Mouse (Mus musculus) thymus, postnatal 4 days (tissue): ENCODE data around the gene Grin2b.
A peak's percentile ranks its signal among the peaks of the same experiment; 100 is the strongest.

Source experiments
- DNase-seq: peaks from one replicate; pipeline ENCODE4 v3.0.0; 2021

Gene Grin2b

DNA sequence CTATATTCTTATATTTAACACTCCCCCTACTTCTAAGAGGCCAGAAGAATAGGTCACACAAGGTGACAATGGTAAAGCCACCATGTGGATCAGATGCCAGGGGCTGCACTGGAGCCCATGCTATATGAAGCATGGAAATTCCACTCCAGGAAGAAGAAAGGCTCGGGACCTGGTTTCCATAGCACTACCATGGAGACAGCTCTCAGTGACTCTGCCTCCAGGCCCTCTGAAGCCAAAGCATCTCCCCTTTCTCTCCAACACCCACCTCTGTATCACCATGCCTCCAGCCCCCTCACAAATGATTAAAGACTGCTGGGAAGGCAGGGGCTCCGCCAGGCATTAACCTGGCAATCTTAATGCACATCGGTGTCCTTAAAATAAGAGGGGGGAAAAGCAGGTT is 179.4 kb downstream of the Grin2b start:
- no peak for DNase-seq

DNA sequence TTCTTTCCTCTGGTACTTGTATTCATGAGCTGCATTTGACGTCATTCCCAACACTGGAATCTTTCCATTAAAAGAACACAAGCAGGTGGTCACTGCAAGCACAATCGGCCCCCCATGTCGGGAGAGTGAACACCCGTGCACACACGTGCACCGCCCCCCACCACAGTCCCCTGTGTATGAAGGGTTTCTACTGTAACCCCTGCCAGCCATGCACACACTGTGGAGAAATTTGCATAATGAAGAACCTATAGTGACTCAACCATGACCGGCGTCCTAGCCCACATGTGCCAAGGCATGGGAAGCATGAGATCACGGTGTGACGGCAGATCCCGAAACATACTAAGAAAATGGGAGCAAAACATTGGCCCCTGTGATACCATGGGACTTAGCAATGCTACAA is 179.9 kb downstream of the Grin2b start:
- DNase-seq: no peak

DNA sequence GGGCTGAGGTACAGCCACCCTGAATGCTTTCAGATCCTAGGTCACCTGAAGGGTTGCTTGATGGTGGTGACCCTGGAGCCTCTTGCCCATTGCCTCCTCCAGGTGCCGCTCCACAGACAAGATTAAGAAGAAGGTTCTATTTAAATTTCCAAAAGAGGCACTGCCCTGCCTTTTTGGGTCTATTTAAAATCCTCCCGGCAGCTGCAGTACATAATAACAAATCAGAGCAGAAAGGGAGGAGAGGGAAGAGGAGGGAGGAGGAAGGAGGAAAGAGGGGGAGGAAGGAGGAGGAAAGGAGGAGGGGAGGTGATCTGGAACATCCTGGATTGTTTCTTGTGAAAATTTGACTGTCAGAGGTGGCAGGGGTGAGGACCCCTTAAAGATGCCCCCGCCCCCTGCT is 197.2 kb downstream of the Grin2b start:
- DNase-seq: no peak

DNA sequence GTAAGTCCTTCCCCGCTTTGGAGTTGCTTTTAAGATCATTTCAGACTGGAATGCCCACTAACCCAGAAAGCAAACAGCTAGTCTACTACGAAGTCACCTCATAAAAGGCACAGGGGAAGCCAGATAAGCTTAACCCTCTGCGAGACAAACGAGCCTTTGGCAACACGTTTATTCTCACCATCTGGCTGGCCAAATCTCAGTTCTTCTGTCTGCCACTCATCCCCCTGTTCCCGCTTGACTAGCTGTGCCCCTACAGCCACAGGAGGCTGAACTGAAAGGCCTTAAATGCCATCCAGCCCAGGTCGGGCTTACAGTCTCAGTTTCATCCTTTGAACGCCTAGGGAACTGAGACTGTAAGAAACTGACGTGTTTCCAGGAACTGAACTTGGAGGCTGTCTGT is 200.8 kb downstream of the Grin2b start:
- no peak for DNase-seq

DNA sequence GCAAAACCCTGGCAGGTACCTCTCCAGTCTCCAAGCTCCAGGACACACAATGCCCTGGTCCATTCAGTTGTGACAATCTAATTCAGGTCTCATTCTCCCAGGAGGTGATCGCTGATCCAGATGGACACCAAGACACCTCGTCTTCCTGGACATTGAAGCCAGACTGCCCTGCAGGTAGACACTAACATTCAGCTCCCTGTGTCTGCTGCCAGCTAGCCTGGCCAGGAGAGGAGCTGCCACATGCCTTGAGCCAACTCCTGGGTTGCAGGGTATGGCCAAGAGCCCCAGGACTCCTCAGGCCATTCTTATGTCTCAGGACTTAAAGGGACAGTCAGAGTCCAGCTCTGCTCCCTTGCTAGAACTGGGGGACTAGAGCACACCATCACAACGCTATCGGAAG is 201.8 kb downstream of the Grin2b start:
- DNase-seq: no peak

DNA sequence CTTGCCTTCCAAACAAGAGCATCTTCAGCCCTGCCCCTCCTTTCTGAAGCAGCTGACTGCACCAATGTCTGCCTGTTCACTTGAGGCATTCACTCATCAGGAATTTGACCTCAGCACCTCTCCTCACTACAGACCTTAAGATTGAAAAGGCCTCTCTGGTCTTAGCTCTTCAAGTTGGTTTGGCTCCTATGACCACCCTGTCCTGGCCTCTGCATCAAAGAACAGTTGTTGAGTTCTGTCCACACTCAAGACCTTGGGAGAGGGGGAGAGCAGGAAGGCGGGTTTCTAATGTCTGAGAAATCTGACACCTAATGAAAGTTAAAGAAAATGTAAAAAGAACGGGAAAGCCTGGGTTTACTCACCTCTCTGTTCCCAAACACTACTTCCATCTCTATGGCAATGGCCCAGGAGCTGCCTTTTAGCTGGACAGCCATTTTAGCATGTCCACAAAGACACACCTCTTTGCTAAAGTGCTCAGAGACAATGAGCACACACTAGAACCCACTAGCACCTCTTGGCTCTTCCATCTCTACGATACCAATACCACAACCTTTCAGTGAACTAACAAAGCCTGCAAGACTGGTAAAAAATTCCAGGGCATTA is 202.5 kb downstream of the Grin2b start:
- no peak for DNase-seq

DNA sequence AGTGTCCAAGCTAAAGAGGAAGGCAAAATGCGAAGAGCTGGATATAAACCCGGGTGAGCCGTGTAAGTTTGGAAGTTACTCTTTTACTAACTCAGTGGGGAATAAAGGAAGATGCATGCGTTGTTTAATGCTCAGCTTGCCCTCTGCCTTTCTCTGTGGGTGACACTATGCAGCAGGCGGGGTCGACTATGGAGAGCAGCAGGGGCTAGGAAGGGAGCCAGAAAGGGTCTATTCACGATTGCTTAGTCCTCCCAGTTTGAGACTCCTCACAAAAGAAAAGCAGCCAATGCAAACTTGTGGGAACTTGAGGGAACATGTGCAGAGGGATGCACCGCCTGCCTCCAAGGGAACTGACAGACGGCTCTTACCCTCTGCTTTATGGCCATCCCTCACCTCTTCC is 211.5 kb downstream of the Grin2b start:
- DNase-seq: no peak

DNA sequence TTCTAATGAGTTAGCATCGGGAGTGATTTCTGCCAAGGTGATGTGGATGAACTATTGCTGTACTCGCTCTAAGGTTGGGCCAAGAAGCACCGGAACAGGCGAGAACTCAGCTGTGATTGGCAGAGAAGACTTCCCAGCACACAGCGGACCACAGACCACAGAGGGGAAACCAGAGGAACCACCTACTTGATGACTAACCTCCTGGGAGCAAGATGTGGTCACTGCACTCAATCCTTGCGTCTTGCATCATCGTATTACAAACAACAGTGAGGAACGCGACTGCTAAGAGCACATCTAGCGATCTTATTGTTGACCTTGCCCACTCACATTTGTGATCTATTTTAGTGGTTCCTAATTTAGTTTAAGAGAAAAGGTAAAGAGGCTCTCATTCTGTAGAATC is 213.7 kb downstream of the Grin2b start:
- no peak for DNase-seq

DNA sequence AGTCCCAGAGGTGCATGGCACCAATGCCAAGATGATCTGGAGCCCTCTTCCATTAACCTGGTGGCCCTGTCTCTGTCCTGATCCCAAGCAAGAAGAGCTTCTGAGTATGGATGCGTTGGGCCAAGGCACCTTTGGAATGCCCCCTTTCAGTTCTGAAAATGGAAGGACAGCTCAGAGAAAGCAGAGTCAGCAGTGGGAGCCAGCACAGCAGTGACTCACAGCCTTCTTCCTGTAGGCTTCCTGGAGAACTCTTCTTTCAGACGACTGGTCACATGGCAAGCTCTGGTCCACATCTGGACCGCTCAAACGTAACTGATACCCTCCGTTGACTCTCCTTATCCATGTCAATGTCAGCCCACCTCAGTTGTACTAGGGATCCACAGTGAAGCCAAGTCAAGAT is 221.6 kb downstream of the Grin2b start:
- no peak for DNase-seq

DNA sequence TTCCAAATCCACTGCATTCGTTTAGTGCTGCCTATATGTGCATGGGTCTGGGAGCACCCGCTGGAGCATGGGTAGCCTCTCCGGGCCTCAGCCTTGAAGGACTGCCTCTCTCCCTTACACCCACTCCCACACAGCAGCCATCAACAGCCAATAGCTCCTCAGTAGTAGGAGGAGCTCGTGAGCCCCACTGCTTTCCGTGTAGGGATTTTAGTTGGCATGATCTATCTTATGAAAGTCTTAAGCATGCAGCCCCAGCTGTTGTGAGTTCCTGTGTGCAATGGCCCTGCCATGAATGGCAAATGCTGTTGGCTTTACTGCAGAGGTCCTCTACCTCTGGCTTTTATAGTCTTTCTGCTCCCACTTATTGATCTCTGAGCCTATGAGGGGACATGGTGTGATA is 227.8 kb downstream of the Grin2b start:
- no peak for DNase-seq

DNA sequence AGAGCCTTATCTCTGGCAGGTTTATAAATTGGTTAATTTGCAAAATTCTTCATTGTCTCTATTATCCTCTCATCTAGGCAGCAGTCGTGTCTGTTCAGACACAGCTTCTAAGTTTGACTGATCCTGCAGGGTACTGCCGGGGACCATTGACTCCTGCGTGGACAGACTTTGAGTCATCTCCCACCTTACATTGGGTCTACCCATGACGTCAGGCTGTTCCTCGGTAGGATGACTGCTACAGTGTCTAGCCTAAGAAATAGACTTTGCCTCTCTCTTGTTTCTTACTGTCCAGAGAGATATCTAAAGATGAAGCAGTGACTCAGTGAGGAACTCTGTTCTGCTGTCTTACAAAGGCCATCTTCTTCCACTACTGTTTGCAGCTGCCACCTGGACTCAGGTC is 229.0 kb downstream of the Grin2b start:
- no peak for DNase-seq

DNA sequence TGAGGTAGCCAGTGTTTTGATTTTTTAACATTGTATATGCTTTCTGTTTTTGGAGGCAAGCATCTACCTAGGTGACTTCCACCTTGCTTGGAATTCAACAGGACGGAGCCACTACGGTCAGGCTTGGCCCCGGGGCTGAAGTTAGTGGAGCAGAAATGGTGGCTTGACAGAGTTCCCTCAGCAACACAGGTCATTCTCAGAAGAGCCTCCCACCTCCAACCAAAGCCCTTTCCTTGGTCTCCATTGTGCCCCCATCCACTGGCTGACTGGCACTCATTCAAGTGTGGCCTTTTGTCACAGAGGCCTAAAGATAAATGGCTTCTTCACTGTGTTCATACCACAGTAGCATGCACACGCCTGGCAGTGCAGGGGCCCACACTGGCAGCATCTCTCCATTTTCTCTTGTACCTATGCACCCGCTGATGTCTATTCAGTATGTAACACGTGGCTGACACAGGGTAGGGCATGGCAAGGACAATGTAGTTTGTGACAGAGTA is 230.1 kb downstream of the Grin2b start:
- DNase-seq: no peak

DNA sequence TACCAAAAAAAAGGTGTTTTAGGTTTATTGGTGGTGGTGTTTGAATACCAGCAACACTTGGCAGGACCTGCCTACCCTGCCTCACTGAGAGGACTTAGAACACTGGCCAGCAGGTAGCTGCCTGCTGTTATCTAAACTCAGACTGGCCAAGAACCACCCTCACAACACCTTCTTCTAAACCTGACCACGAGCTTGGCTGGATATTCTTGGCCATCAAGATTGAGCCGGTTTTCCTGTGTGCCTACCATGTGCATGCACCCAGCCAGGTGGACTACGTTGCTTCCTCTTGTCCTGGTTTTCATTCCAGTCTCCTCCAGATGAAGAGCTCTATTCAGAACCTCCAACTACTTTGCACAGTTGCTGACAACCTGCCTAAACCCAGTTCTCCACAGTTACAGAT is 240.4 kb downstream of the Grin2b start:
- no peak for DNase-seq

DNA sequence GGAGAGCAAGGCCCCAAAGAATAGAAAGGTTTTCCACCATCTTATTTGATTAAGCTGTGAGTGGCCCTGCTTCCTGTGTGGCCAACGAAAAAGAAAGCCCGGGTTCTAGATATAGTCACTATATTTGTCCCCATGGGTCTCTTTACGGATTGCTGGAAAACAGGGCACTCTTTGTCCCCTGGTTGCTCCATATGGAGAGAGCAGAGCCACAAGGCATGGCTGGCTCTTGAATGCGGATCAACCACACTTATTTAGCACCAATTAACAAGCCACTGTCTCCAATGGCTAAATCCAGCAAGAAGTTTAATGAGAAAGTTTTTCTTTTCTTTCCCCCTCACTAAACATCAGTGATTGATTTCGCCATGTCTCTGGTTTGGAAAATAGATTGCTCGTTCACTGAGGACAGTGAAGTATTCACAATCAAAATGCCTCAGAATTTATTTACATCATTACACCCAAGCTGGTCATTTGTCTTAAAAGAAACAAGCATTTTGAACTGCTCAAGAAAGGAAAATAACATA is 240.9 kb downstream of the Grin2b start:
- DNase-seq: no peak

DNA sequence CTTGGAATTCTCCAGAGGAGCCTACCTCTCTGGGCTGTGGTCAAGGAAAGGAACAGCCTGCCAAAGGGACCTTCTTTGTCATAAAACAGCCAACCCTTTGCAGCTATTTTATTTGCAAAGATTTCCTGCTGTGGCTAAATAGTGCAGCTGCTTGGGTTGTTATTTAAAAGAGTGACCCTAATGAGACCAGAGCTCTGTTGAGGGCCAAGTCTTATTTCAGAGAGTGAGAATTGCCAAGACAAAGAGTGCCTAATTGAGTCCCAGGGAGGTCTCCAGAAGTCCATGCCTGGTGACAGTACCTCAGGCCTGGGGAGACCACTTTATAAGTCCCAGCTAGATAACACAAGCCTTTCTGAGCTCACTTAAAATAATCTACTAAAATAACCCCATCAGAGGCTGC is 255.6 kb downstream of the Grin2b start:
- no peak for DNase-seq

DNA sequence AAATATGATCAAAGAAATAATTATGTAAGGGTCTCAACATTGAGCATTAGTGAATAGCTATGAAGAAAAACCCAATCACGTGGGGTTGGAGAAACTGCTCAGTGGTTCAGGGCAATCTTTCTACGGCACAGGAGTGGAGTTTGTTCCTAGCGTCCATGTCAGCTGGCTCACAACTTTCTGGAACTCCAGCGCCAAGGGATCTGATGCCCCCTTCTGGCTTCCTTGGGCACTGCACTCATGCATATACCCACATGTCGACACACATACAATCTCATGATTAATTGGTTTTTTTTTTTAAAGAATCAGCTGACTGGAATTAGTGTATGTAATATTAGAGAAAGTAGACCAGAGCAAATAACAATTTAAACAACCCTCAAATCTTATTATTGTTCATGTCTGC is 258.7 kb downstream of the Grin2b start:
- no peak for DNase-seq

DNA sequence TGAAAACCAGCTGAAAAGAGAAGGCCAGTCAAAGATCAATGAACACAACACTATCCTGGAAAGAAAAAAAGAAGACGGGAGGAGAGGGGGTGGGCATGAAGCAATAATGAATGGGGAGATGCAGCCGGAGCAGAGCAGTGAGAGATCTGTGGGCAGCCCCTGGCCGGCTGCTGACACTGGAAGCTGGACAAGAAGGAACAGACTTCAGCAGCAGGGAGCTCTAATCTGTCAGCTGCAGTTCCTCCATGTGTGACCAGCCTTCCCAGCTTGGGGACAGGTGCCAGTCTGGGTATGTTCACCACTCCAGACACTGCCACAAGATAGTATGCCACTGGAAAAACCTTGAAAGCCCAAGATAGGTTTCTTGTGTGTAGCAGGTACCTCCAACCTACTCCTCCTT is 261.2 kb downstream of the Grin2b start:
- DNase-seq: no peak

DNA sequence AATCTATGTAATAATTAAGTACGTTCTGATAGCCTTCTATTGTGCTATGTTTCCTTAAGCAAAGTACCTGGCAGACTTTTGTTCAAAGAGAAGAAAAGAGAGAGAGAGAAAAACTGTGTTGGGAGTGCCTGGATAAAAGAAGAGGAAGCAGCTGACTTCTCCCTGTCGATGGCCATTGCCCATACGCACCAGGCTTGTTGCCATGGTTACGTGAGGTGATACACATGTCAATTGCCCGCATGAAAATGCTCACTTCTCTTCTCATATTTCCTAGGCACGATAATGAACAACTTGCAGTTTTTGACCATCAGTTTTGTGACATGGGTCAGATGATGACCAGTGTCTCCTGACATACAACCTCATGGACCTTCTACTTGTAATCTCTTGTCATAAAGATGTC is 262.2 kb downstream of the Grin2b start:
- DNase-seq: no peak

DNA sequence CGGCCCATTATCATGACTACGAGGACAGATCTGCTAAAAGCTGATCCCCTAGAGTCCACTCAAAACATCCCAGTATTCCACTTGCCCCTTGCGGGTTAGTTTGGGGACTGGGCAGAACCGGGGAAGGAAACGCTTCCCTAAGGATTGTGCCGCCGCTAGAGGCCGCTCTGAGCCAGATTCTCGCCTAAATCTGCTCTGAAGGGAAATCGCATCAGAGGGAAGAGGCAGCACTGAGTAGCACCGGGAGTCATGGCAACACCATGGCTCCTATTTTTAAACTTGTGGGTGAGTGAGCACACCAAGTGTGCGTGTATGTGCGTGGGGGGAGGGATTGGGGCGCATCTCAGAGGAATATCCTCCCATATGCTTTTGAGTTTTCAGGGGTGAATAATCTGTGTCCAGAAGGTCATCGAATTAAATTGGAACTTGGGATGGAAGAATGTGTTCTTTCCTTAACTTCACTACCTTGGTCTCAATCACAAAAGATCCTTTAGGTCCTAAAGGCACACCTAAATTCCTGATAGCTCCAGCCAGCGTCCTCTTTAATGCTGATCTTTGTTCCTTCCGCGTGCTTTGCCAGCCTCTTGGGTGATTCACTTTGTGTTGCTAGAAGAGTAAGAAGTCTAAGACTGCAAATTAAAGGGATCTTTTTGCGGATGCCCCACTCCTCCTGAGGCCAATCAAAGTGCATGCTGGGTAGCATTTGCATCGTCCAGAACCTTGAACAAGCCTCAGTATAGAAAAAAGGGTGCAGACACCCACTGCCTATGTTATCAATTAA is 265.6 kb downstream of the Grin2b start:
- peak; percentile 72 for DNase-seq

DNA sequence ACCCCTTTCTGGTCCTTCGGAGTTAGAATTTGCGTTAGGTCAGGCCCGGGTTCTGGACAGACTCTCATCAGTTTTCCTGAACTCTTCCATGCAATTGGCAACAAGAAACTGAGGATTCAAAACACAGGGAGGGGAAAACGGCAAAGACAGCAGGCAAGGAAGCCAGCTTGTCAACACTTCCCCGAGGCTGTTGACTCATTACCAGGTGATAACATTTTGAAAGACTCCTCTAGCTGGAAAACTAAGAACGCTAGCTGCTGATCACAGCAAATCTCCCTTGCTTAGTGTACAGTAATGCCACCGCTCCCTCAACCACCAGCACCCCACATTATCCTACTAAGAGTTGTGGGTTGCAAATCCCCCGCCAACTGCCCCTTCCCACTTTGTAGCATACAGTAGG is 266.2 kb downstream of the Grin2b start:
- no peak for DNase-seq

DNA sequence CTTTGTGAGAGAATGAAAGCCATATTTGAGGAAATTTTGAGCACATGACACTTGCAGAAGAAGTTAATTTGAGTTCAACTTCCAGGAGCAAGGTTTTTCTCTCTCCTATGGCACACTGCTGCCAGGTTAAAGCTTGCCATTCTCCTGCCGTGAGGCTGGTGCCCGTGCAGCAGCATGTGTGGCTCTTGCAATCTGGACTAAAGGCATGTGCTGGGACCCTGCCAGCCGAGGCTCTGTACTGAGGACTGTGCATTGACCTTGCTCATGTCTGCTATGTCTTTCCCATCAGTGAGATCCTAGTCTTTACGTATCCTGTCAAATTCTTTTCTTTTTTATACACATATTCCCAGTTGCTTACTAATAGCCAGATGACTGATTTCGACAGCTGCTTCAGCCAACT is 268.9 kb downstream of the Grin2b start:
- no peak for DNase-seq

DNA sequence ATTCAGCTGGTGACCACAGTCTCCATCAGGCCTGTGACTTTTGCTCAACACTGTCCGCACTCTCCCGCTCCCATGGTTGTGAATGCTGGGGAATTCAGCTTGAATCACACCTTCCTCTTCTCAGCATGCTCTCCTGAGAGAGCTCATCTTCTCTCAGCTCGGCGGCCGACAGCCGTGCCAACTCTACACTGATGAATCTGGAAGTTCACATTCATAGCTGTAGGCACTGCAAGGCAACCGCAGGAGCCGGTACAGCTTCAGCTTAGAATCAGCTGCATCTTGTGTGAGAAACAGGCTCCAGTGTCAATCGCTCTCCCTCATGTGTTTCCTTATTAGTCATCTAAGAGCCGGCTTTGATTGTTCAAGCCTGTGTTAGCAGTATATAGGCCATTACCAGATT is 272.9 kb downstream of the Grin2b start:
- DNase-seq: no peak

DNA sequence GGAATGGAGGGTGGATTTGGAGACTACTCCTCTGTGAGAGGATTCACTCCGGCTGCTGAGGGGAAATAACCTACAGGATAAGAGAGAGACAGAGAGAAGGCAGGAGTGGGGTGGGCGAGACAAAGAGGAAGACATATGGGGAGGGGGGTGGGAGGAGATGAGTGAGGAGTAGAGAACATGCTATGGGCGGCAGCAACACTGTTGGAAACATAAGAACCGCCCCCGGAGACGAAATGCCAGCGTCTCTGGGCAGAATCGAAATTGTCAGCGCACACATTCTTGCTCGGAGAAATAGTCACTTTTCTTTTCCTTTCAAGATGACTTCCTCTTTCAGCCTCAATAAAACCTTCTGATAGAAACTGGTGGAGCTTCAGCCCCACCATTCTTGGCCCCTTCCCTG is 274.1 kb downstream of the Grin2b start:
- DNase-seq: no peak

DNA sequence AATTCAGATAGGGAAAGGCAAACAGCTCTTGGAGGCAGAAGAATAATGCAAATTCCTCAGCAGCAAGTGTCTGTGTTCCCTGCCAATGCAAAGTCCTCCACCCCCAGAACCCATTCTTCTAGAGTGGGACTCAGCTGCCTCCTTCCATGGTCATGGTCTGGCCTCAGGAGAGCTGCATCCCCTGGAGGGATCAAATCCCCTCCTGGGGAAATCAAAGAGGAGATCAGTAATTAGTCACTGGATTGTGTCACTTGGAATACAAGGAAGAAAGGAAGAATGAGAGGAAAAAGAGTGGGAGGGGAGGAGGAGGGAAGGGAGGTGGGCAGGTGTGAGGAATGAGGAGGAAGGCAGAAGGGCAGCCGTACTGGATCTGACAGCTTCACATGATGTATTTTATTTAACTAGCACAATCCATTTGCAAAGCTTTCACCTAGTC is 278.5 kb downstream of the Grin2b start:
- no peak for DNase-seq

DNA sequence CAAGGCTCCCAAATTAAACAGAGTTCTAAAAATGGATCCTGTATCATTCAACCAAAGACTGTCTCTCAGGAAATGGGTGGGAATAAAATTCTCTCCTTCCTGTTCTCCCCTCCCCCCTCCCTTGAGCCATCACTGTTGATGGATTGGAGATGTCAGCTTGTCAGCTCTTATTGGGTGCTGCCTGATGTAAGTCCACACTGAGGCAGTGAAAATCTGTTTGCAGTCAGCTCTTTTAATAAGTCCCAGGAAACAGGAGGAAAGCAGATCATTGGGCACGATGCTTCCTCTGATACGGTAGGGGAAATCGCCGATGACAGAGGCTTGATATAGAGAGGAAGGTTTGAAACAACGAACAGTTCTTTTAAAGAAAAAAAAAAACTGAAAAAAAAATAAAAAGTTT is 290.7 kb downstream of the Grin2b start:
- DNase-seq: no peak
